Mouse (Mus musculus) cerebellum, postnatal 14 days (tissue): ENCODE results near the gene Mob1a.

Experiments used
- DNase-seq, 2 experiments: peaks; one replicate each; pipeline ENCODE4 v3.0.0; 2021; ENCODE audit warnings: mixed read lengths in 2 of 2

The Mob1a gene

DNA sequence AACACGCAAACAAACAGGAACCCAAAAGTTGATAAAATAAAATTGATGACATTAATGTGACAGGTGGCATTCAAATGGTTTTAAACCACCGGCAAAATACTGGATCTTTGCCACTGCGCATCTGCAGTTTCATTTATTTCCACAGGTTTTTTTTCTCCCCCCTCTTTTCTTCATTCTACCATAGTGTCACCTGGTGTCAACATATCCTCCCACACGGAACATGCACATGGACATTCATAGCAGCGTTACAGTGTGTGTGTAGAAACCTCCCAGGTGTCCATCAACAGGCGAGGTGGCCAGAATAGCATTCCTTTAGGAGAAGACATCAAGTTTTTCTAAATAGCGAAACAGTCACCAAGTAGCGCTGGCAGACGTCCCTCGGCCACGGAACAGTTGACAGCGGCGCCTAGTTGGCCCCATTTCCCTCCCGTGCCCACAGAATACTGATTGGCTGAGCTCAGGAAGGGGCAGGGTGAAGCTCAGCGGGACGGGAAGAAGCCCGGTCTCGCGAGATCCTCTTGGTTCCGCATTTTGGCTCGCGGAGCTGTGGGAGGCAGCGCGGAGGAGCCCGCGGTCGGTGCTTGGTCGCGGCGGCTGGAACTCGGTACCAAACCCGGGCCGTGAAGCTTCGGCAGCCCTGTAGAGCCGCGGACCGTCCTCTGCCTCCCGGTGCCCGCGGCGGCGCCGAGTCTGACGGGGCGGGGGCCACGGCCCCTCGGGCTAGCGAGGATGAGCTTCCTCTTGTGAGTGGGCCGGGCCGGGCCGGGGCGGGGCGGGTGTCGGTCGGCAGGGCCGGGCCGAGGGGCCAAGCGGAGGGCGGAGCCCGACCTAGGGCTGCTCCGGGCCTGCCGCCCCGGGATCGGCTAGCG, at the start of gene Mob1a, which contains the start of gene Mthfd2:
Gene Mob1a (plus strand): TSS at position 492 of the 869 bp plus-strand sequence.
Gene Mthfd2 (minus strand): TSS at position 384 of the 869 bp plus-strand sequence.
- DNase-seq, result peak; percentile 95 to 96

DNA sequence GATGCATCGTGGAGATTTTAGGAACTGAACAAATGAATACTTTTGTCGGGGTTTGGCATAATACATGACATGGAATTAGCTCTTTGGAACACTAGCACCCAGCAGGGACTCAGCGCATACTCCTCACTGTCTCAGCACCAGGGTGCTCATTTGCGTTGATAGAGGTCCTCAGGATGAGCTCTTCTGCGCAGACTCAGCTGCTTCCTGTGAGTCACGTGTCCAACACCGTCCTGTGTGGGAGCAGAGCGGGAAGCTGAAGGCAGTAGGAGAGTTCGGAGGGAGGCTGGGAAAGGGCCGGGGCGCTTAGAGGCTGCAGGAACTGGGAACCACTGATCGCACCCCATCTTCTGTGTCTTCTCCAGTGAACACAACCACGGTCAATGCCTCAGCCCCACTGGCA, 48.7 kb upstream of the Mob1a start:
- DNase-seq, result no peak

DNA sequence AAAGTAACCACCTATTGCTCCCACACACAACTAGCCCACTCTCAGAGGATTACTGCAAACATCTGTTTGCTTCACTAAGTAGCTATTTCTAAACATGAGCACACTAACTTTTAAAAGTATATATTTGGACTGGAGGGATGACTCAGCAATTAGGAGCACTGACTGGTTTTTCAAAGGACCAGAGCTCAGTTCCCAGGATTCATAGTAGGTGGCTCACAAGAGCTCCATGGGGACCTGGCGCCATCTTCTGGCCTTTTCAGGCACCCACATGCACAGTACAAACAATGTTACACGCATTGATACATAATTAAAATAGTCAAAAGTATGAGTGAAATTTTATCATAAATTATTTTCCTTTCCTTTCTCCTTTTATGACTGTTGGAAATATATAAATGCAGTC, 46.9 kb upstream of the Mob1a start:
- DNase-seq, result peak; percentile 41 to 53

GRCm38 (mm10) chr6:83280256-83280955, 45.4 kb upstream of the Mob1a start:
- DNase-seq, result peak; percentile 22 to 47

DNA sequence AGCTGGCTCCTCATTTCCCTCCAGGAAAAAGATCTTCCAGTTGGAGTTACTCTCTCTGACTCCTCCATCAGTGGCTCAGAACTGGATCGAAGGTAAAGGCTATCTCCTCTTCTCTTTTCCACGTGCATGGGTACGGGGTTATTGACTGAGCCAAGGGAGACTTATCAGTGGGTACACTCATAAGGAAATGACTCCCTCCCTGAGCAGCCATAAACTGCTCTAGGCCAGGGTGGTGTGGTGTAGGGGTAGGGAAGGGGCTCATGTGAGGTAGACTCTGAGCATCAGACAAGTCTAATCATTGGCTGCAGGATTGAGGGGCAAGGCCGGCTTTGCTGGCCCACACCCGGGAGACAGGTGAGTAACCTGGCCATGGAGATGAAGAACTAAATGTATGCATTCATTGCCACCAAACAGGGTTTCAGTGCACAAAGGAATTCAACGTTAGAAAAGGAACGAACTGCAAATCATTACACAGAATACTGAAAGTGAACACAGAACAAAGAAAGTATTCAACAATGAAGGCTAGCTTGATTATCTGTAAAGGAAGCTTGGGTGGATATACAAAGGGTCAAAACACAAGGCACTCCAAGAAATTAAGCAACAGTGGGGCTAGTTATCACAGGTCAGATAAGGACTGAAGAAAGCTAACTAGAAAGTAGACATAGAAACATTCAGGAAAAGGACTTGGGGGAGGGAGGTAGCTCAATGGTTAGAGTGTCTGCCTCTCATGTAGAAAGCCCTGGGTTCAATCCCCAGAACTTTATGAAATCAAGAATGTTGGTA, 25.2 kb upstream of the Mob1a start:
- DNase-seq, result no peak

DNA sequence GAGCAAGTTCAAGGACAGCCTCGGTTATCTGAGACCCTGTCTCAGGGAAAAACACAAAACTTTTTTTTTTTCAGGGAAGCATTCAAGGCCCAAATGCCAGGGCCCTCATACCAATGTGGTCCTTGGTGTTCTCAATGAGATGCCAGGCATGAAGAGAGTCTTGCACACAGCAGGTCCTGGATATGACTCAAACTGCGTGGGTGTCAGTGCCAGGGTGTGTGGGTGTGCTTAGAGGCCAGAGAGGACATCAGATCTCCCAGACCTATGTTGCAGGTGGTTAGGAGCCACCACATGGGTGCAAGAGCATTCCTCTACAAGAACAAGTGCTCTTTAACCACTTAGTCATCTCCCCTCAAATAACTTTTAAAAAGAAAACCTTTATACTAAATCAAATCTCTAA, 24.5 kb upstream of the Mob1a start:
- peak; percentile 13 to 19 for DNase-seq

- no peak for DNase-seq
Observed at GRCm38 (mm10) chr6:83302264-83302663, 23.6 kb upstream of the Mob1a start.

GRCm38 (mm10) chr6:83309017-83309416, 16.8 kb upstream of the Mob1a start:
- DNase-seq, result no peak

DNA sequence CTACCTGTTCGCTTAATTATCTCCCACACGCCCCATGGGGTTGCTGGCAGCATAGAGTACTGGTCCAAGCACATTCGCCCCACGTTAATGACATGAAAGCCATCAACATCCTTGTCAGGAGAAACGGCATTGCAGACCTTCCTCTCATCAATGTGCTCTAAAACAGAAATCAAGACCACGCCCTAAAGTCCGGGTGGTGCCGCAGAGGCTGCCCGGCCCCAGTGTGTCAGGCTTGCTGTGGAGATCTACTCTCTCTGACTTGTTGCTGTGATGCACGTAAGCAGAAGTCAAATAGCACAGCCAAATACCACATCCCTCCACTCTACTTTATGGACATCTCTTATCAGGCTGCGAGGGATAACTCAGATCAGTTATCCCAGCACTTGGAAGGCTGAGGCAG, 14.6 kb upstream of the Mob1a start:
- no peak for DNase-seq

- no peak for DNase-seq
Observed at GRCm38 (mm10) chr6:83312021-83312420, 13.8 kb upstream of the Mob1a start.

DNA sequence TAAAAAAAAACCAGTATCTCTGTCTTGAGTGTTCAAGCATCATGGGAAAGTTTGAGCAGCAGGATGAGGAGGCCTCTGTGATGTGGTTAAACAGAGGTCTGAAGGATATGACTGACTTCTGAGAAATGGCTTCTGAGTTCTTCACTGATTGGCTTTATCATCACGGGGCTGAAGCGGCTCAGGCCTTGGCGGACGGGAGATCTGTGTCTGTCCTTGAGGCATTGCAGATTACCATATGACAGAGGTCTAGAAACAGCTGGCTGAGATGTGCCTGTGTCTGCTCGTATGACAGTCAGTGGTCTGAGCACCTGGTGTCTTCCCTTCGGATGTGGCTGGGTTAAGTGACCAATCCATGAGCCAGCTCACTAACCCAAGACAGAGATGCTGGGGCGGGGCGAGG, 13.3 kb upstream of the Mob1a start:
- no peak for DNase-seq

DNA sequence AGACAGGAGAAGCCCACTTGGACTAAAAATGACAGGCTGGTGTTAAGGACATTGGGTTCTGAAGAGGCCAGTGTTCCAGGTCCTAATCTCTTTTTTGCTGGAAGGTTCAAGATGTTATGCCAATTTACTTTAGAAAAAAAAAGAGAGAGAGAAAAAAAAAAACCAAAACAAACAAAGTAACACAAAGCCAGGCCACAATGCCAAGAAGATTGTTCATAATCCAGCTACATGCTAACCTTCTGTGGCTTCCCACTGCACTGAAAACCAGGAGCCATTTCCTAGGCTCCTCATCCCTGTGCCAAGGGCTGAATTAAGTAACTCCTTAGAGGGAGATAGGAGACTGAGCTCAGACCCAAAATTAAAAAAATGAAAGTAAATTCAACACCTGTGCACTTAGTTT, 10.5 kb upstream of the Mob1a start:
- no peak for DNase-seq

DNA sequence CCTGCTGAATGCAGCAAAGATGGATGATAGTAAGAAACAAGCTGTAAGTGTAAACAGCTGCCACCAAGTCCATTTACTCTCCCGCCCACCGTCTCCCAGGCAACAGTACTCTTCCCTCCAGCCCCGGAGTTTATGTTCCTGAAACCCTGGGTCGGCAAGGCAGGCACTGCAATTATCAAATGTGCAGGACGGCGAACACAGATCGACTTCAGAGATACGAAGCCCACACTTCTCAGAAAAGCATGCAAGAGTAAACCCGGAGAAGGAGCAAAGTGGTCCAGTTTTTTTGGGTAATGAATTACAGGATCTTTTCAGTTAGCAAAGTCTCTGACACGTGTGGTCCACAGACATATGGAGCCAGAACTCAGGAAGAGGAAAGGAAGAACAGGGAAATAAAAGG, 9.8 kb upstream of the Mob1a start:
- no peak for DNase-seq

DNA sequence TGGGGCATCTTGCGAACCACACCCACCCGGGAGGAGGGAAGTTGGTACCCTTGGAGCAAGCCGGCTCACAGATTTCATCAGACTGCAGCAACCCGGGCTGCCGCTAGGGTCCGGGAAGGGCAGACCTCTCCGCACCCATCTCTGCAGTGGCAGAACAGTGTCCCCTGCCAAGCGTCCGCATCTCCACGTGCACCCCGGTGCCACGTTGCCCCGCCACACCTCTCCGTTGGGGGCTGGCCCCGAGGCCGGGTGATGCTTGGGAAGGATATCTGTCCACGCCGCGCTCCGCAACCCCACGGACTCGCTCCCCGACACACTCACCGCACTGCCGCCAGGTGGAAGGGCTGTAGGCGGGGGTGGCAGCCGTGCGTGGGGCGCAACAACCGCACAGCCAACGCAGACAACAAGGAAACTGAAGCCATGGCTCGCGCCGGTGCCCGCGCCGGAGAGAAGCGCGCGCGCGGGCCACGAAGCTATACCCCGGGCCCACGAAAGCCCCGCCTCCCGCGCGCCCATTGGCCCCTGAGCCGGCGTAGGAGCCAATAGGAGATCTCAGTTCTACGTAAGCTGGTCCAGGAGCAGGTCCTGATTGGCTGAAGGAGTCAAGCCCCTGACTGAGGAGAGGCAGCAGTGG, 8.6 kb upstream of the Mob1a start:
- peak; percentile 95 to 96 for DNase-seq

- no peak for DNase-seq
Observed at GRCm38 (mm10) chr6:83321927-83322326, 3.9 kb upstream of the Mob1a start.

- DNase-seq, result no peak
Observed at GRCm38 (mm10) chr6:83322794-83323193, 3.0 kb upstream of the Mob1a start.

GRCm38 (mm10) chr6:83323652-83324419, 2.0 kb upstream of the Mob1a start:
- no peak for DNase-seq

DNA sequence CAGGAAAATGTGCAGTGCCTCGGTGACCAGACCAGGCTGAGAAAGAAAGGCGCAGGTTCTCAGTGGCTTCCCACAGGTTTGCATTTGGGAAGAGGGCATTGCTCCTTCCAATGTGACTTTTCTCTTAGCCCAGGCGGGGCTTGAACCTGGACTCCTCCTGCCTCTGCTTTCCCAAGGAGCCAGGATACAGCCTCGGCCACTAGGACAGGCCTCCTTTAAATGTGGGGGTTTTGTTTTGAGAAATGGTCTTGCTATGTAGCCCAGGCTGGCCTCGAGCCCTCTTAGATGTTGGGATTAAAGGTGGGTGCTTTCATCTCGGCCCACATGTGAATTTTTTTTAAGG, 549 bp downstream of the Mob1a start:
- DNase-seq, result no peak

DNA sequence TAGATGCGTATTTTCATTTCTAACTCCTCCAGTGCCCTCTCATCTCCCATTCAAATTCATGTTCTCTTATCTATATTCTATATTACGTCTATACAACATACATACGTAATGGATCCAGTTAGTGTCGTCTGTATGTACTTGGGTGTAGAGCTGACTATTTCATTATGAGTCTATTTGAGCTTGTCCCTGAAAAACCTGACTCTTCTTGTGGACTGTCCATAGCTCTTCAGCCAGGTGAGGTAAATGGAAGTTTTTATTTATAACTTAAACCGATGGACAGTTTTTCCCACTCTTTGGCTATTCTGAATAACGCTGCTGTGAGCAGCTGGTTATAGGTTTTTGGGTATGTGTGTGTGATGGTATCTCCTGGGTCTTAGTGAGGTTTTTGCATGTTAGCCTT, 945 bp downstream of the Mob1a start:
- no peak for DNase-seq

DNA sequence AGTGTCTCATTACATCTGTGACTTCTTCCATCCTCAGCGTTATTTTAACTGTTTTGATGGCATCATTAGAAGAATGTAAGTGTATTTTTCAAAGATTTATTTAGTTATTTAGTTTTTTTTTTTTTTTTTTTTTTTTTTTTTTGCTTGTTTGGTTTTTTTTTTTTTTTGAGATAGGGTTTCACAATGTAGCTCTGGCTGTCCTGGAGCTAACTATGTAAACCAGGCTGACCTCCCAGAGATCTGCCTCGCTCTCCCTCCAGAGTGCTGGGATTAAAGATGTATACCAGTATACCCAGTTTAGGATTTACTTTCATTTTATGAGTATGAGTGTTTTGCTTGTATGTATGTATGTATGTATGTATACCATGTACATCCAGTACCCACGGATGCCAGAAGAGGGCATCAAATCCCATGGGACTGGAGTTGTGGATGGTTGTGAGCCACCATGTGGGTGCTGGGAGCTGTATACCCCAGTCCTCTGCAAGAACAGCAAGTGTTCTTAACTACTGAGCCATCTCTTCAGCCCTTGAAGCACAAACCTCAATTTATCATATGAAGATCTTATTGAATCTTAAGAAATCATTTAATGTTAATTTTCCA, 1.9 kb downstream of the Mob1a start:
- peak in 1 of 2 experiments; percentile 13 for DNase-seq

- peak; percentile 71 for DNase-seq
Observed at GRCm38 (mm10) chr6:83341387-83341786, 15.6 kb downstream of the Mob1a start.

DNA sequence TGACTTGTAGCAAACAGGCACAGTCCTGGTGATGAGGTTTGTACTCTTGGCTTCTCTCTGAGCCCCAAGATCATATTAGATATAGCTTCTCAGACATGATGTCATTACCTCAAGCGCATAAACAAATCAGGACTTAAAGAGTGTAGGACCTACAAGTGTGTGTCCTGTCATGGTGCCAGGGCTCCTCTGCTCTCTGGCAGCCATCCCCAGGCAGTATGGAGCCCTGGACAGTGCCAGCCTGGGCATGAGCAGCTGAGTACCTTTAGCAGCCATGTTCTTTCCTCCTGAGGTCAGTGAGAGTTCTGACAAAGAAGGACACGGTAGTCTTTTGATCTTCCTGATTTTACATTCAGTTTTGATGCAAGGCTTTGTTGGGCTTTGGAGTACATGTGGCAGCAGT, 17.1 kb downstream of the Mob1a start:
- DNase-seq, result peak; percentile 38 to 42
